Mouse (Mus musculus): ENCODE measurements at regions not wholly inside any gene's neighbourhood (a gene's known extent, or its start where the extent isn't known, plus 50 kb on each side); places are given as distances from the start of the nearest gene placed in this dataset.

DNA sequence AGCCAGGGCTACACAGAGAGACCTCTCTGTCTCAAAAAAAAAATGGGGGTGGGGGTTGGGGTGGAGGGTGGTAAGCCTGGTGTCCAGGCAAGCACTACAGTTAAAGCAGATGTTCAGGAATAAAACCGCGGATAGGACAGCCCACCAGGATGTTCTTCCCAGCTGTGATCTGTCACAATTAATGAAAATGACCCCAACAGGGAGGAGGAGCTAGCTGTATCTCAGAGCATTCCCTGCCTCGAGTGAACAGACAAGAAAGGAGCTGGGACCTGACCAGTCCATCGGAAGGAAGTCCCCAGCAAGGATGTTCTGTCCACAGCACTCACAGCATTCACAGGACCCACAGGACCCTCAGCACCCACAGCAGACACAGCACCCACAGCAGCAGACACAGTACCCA is 80.4 kb downstream of the Utp6 start:
- Histone ChIP-seq H3K27ac (ENCODE audit: low read depth, low read length) (no peak overlapping the region), H3K4me3 (ENCODE audit: low read depth, low read length) (no peak overlapping the region), H3K36me3 (ENCODE audit: control insufficient read depth, insufficient read depth, low read length) (no peaks in the 10 kb centered on the region), H3K4me2 (no peak overlapping the region), H3K4me1 (ENCODE audit: control insufficient read depth, insufficient read depth, low read length) (no peaks in the 10 kb centered on the region), H3K27me3 (ENCODE audit: control insufficient read depth, insufficient read depth, low read length) (no peaks in the 10 kb centered on the region), H3K9ac (ENCODE audit: low read length) (no peak overlapping the region), H3K9me3 (ENCODE audit: control insufficient read depth, low read length) (no peaks in the 10 kb centered on the region)
- DNase-seq (ENCODE audit: low spot score, missing footprints) (no peak), ATAC-seq (ENCODE audit: low FRiP score) (no peak)
- WGBS: 76% methylated on average over 4 of the region's 4 CpGs

- Histone ChIP-seq H3K4me2 (no peak overlapping the region), H3K4me3 (ENCODE audit: low read depth, low read length) (no peak overlapping the region), H3K27ac (ENCODE audit: low read depth, low read length) (no peak overlapping the region), H3K9ac (ENCODE audit: low read length) (no peak overlapping the region), H3K36me3 (ENCODE audit: control insufficient read depth, insufficient read depth, low read length) (no peaks in the 10 kb centered on the region), H3K9me3 (ENCODE audit: control insufficient read depth, low read length) (no peaks in the 10 kb centered on the region), H3K4me1 (ENCODE audit: control insufficient read depth, insufficient read depth, low read length) (no peaks in the 10 kb centered on the region), H3K27me3 (ENCODE audit: control insufficient read depth, insufficient read depth, low read length) (no peaks in the 10 kb centered on the region)
- 86% methylated on average over 7 of the region's 7 CpGs for WGBS
- DNase-seq (ENCODE audit: low spot score, missing footprints): no peak
- ATAC-seq (ENCODE audit: low FRiP score): no peak
These were observed 84.1 kb downstream of the Utp6 start for GRCm38 (mm10) chr11:79878091-79878490.

DNA sequence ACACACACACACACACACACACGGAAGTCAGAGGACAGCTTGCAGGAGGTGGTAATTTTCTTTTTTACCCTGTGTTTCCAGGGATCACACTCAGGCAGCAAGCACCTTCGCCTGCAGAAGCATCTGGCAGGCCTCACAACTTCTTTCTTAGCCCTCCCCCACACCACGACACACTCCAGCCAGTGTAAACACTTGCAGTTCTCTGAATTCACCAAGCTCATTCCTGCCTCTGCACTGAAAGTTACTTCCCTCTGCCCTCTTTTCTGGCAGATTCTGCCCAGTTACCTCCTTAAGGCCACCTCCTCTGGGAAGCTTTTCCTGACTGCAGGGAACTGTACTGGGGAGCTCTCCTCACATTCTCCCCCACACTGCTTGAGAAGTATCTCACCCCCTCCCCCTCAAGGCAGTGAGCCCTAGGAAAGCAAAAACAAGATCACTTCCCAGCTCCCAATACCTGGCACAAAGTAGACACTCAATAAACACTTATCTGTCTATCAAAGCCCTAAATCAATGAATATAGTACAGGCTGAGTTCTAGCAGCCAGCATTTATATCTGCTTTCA is 84.9 kb downstream of the Utp6 start:
- Histone ChIP-seq H3K4me1 (ENCODE audit: control insufficient read depth, insufficient read depth, low read length) (no peaks in the 10 kb centered on the region), H3K27me3 (ENCODE audit: control insufficient read depth, insufficient read depth, low read length) (no peaks in the 10 kb centered on the region), H3K9ac (ENCODE audit: low read length) (no peak overlapping the region), H3K9me3 (ENCODE audit: control insufficient read depth, low read length) (no peaks in the 10 kb centered on the region), H3K4me3 (ENCODE audit: low read depth, low read length) (no peak overlapping the region), H3K4me2 (no peak overlapping the region), H3K27ac (ENCODE audit: low read depth, low read length) (no peak overlapping the region), H3K36me3 (ENCODE audit: control insufficient read depth, insufficient read depth, low read length) (no peaks in the 10 kb centered on the region)
- ATAC-seq (ENCODE audit: low FRiP score): no peak
- DNase-seq (ENCODE audit: low spot score, missing footprints): no peak
- 75% methylated on average over 3 of the region's 3 CpGs for WGBS

- ATAC-seq (ENCODE audit: low FRiP score): no peak
- Histone ChIP-seq H3K4me2 (no peak overlapping the region), H3K4me1 (ENCODE audit: control insufficient read depth, insufficient read depth, low read length) (no peaks in the 10 kb centered on the region), H3K36me3 (ENCODE audit: control insufficient read depth, insufficient read depth, low read length) (no peaks in the 10 kb centered on the region), H3K9me3 (ENCODE audit: control insufficient read depth, low read length) (no peaks in the 10 kb centered on the region), H3K9ac (ENCODE audit: low read length) (no peak overlapping the region), H3K27ac (ENCODE audit: low read depth, low read length) (no peak overlapping the region), H3K27me3 (ENCODE audit: control insufficient read depth, insufficient read depth, low read length) (no peaks in the 10 kb centered on the region), H3K4me3 (ENCODE audit: low read depth, low read length) (no peak overlapping the region)
- DNase-seq (ENCODE audit: low spot score, missing footprints): no peak
- WGBS: 89% methylated on average over 10 of the region's 10 CpGs
These were observed 90.2 kb downstream of the Utp6 start for GRCm38 (mm10) chr11:79871783-79872628.

DNA sequence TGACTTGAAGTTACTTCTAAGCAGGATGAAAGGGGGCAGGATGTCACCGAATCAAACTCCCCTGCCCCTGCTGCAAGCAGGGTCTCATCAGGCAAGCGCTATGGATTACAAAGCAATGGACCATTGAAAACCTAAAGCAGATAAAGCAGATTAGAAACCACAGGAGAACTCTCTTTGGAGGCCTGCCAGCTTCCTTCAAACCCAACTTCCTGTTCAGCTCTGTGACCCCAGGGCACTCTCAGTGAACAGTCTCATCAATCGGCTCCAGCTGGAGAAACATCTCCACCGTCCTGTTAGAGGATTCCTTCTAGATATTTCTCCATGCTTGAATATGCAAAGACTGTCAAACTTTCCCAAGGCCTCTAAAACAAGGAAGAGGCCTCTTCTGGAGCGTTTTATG is 92.0 kb downstream of the Utp6 start:
- no peaks in the 10 kb centered on the region for H3K27me3 ChIP-seq (ENCODE audit: control insufficient read depth, insufficient read depth, low read length)
- H3K4me1 ChIP-seq (ENCODE audit: control insufficient read depth, insufficient read depth, low read length): no peaks in the 10 kb centered on the region
- no peaks in the 10 kb centered on the region for H3K9me3 ChIP-seq (ENCODE audit: control insufficient read depth, low read length)
- no peaks in the 10 kb centered on the region for H3K36me3 ChIP-seq (ENCODE audit: control insufficient read depth, insufficient read depth, low read length)
- no peak overlapping the region for H3K4me3 ChIP-seq (ENCODE audit: low read depth, low read length)
- no peak overlapping the region for H3K27ac ChIP-seq (ENCODE audit: low read depth, low read length)
- WGBS: 47% methylated on average over 5 of the region's 5 CpGs
- ATAC-seq (ENCODE audit: low FRiP score): no peak
- no peak overlapping the region for H3K4me2 ChIP-seq
- H3K9ac ChIP-seq (ENCODE audit: low read length): no peak overlapping the region
- no peak for DNase-seq (ENCODE audit: low spot score, missing footprints)

DNA sequence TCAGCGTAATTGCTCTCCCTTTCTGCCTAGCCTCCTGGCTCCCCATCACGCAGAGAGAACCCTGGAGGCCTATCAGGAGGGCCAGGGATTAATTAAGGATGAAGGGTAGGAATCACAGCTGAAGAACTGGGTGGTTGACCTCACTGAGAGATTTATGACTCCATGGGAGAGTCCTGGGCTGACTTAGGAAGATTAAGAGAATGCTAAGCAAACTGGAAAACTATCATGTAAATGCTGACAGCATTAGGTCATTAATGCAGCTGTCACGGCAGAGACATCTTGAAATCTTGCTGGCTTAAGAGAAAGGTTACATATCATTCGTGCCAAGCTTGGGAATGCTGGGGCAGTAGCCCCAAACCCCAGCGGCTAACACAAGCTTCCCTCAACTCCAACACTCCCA is 93.2 kb downstream of the Utp6 start:
- Histone ChIP-seq H3K9me3 (ENCODE audit: control insufficient read depth, low read length) (no peaks in the 10 kb centered on the region), H3K4me1 (ENCODE audit: control insufficient read depth, insufficient read depth, low read length) (no peaks in the 10 kb centered on the region), H3K9ac (ENCODE audit: low read length) (no peak overlapping the region), H3K36me3 (ENCODE audit: control insufficient read depth, insufficient read depth, low read length) (no peaks in the 10 kb centered on the region), H3K4me2 (no peak overlapping the region), H3K4me3 (ENCODE audit: low read depth, low read length) (no peak overlapping the region), H3K27ac (ENCODE audit: low read depth, low read length) (no peak overlapping the region), H3K27me3 (ENCODE audit: control insufficient read depth, insufficient read depth, low read length) (no peaks in the 10 kb centered on the region)
- WGBS: 77% methylated on average over 5 of the region's 5 CpGs
- ATAC-seq (ENCODE audit: low FRiP score) (no peak), DNase-seq (ENCODE audit: low spot score, missing footprints) (no peak)

GRCm38 (mm10) chr11:79864836-79865235 is 97.4 kb downstream of the Utp6 start:
- no peaks in the 10 kb centered on the region for H3K27me3 ChIP-seq (ENCODE audit: control insufficient read depth, insufficient read depth, low read length)
- no peak for ATAC-seq (ENCODE audit: low FRiP score)
- DNase-seq (ENCODE audit: low spot score, missing footprints): no peak
- no peak overlapping the region for H3K4me3 ChIP-seq (ENCODE audit: low read depth, low read length)
- H3K36me3 ChIP-seq (ENCODE audit: control insufficient read depth, insufficient read depth, low read length): no peaks in the 10 kb centered on the region
- H3K4me1 ChIP-seq (ENCODE audit: control insufficient read depth, insufficient read depth, low read length): peaks cover 5% of the 10 kb centered on the region; the same call in 1 of the 2 replicates
- H3K4me2 ChIP-seq: no peak overlapping the region
- no peak overlapping the region for H3K9ac ChIP-seq (ENCODE audit: low read length)
- 69% methylated on average over 5 of the region's 5 CpGs for WGBS
- no peaks in the 10 kb centered on the region for H3K9me3 ChIP-seq (ENCODE audit: control insufficient read depth, low read length)
- H3K27ac ChIP-seq (ENCODE audit: low read depth, low read length): no peak overlapping the region

- peaks cover 8% of the 10 kb centered on the region; the same call in 1 of the 2 replicates for H3K4me1 ChIP-seq (ENCODE audit: control insufficient read depth, insufficient read depth, low read length)
These were observed 98.6 kb downstream of the Utp6 start for GRCm38 (mm10) chr11:79863487-79864175.

GRCm38 (mm10) chr11:79860611-79861067 is 101.6 kb downstream of the Utp6 start:
- DNase-seq (ENCODE audit: low spot score, missing footprints): peak; percentile 73
- peaks cover 8% of the 10 kb centered on the region; the same call in 1 of the 2 replicates for H3K4me1 ChIP-seq (ENCODE audit: control insufficient read depth, insufficient read depth, low read length)
- H3K9ac ChIP-seq (ENCODE audit: low read length): no peak overlapping the region
- no peaks in the 10 kb centered on the region for H3K27me3 ChIP-seq (ENCODE audit: control insufficient read depth, insufficient read depth, low read length)
- H3K27ac ChIP-seq (ENCODE audit: low read depth, low read length): no peak overlapping the region
- 30% methylated on average over 12 of the region's 12 CpGs for WGBS
- no peak for ATAC-seq (ENCODE audit: low FRiP score)
- no peaks in the 10 kb centered on the region for H3K9me3 ChIP-seq (ENCODE audit: control insufficient read depth, low read length)
- no peak overlapping the region for H3K4me2 ChIP-seq
- H3K4me3 ChIP-seq (ENCODE audit: low read depth, low read length): no peak overlapping the region
- no peaks in the 10 kb centered on the region for H3K36me3 ChIP-seq (ENCODE audit: control insufficient read depth, insufficient read depth, low read length)

More at GRCm38 (mm10) chr11:79863487-79864175, 98.6 kb downstream of the Utp6 start:
- H3K27ac ChIP-seq (ENCODE audit: low read depth, low read length): no peak overlapping the region
- H3K9ac ChIP-seq (ENCODE audit: low read length): no peak overlapping the region
- H3K36me3 ChIP-seq (ENCODE audit: control insufficient read depth, insufficient read depth, low read length): no peaks in the 10 kb centered on the region
- no peak overlapping the region for H3K4me3 ChIP-seq (ENCODE audit: low read depth, low read length)
- peak; percentile 71 for DNase-seq (ENCODE audit: low spot score, missing footprints)
- no peak overlapping the region for H3K4me2 ChIP-seq
- H3K9me3 ChIP-seq (ENCODE audit: control insufficient read depth, low read length): no peaks in the 10 kb centered on the region
- WGBS: 92% methylated on average over 14 of the region's 14 CpGs
- no peaks in the 10 kb centered on the region for H3K27me3 ChIP-seq (ENCODE audit: control insufficient read depth, insufficient read depth, low read length)
- ATAC-seq (ENCODE audit: low FRiP score): no peak

Data from midbrain, embryonic 11.5 days (tissue).